Mouse (Mus musculus): ENCODE measurements at regions not wholly inside any gene's neighbourhood (a gene's known extent, or its start where the extent isn't known, plus 50 kb on each side); places are given as distances from the start of the nearest gene placed in this dataset.
"Not testable (repeated sequence)": the region's sequence is repeated elsewhere in the genome, so short reads cannot be mapped to it uniquely, and the experiment has no call there.

- no peak for ATAC-seq (ENCODE audit: low read depth)
- H3K9me3 ChIP-seq, result no peaks in the 10 kb centered on the region
- WGBS, result 80% methylated on average over 7 of the region's 7 CpGs
- no peaks in the 10 kb centered on the region for H3K4me1 ChIP-seq (replicated peaks)
- no peaks in the 10 kb centered on the region for H3K27me3 ChIP-seq
- H3K9ac ChIP-seq, result no peak overlapping the region
- no peak overlapping the region for H3K27ac ChIP-seq (replicated peaks)
- H3K4me3 ChIP-seq, result no peak overlapping the region
- H3K36me3 ChIP-seq, result no peaks in the 10 kb centered on the region
- H3K4me2 ChIP-seq, result no peak overlapping the region
These were observed 347.6 kb upstream of the Tbc1d2b start for GRCm38 (mm10) chr9:90618154-90618553.

GRCm38 (mm10) chr9:90597894-90598293 lies 327.3 kb upstream of the Tbc1d2b start:
- Histone ChIP-seq H3K36me3 (no peaks in the 10 kb centered on the region), H3K9ac (no peak overlapping the region), H3K4me3 (no peak overlapping the region), H3K27me3 (no peaks in the 10 kb centered on the region), H3K4me2 (no peak overlapping the region), H3K27ac (replicated peaks) (no peak overlapping the region), H3K4me1 (replicated peaks) (no peaks in the 10 kb centered on the region), H3K9me3 (no peaks in the 10 kb centered on the region)
- ATAC-seq (ENCODE audit: low read depth), result no peak
- 69% methylated on average over 4 of the region's 4 CpGs for WGBS

GRCm38 (mm10) chr9:90556742-90557141 lies 286.1 kb upstream of the Tbc1d2b start:
- H3K4me1 ChIP-seq (replicated peaks), result 0 out of 2 replicates have a peak, but pooled peaks cover 7% of the 10 kb centered on the region
- ATAC-seq (ENCODE audit: low read depth), result no peak
- H3K27ac ChIP-seq (replicated peaks), result no peak overlapping the region
- H3K36me3 ChIP-seq, result no peaks in the 10 kb centered on the region
- WGBS, result 45% methylated on average over 1 of the region's 1 CpGs
- no peak overlapping the region for H3K4me3 ChIP-seq
- no peak overlapping the region for H3K4me2 ChIP-seq
- H3K9ac ChIP-seq, result no peak overlapping the region
- H3K27me3 ChIP-seq, result no peaks in the 10 kb centered on the region
- H3K9me3 ChIP-seq, result 0 out of 2 replicates have a peak, but pooled peaks cover 6% of the 10 kb centered on the region

- H3K9me3 ChIP-seq, result 0 out of 2 replicates have a peak, but pooled peaks cover 6% of the 10 kb centered on the region
- H3K4me1 ChIP-seq (replicated peaks), result 0 out of 2 replicates have a peak, but pooled peaks cover 7% of the 10 kb centered on the region
- WGBS, result 39% methylated on average over 3 of the region's 3 CpGs
- no peak overlapping the region for H3K27ac ChIP-seq (replicated peaks)
- H3K4me3 ChIP-seq, result no peak overlapping the region
- H3K36me3 ChIP-seq, result no peaks in the 10 kb centered on the region
- no peak for ATAC-seq (ENCODE audit: low read depth)
- H3K4me2 ChIP-seq, result no peak overlapping the region
- no peak overlapping the region for H3K9ac ChIP-seq
- H3K27me3 ChIP-seq, result no peaks in the 10 kb centered on the region
These were observed 285.6 kb upstream of the Tbc1d2b start for GRCm38 (mm10) chr9:90556216-90556615.

GRCm38 (mm10) chr9:90547931-90548330 lies 277.3 kb upstream of the Tbc1d2b start:
- WGBS, result 94% methylated on average over 1 of the region's 1 CpGs
- Histone ChIP-seq H3K4me3 (no peak overlapping the region), H3K9me3 (no peaks in the 10 kb centered on the region), H3K27ac (replicated peaks) (no peak overlapping the region), H3K9ac (no peak overlapping the region), H3K36me3 (no peaks in the 10 kb centered on the region), H3K27me3 (no peaks in the 10 kb centered on the region), H3K4me1 (replicated peaks) (no peaks in the 10 kb centered on the region), H3K4me2 (no peak overlapping the region)
- ATAC-seq (ENCODE audit: low read depth), result no peak

- Histone ChIP-seq H3K4me1 (replicated peaks) (no peaks in the 10 kb centered on the region), H3K9ac (no peak overlapping the region), H3K27me3 (no peaks in the 10 kb centered on the region), H3K4me2 (no peak overlapping the region), H3K36me3 (no peaks in the 10 kb centered on the region), H3K9me3 (no peaks in the 10 kb centered on the region), H3K4me3 (no peak overlapping the region), H3K27ac (replicated peaks) (no peak overlapping the region)
- no peak for ATAC-seq (ENCODE audit: low read depth)
These were observed 276.1 kb upstream of the Tbc1d2b start for GRCm38 (mm10) chr9:90546720-90547119.

- not testable (repeated sequence) for H3K4me2 ChIP-seq; H3K9me3 ChIP-seq; ATAC-seq (ENCODE audit: low read depth); H3K27me3 ChIP-seq; H3K36me3 ChIP-seq; H3K4me3 ChIP-seq; H3K4me1 ChIP-seq (replicated peaks); H3K9ac ChIP-seq; H3K27ac ChIP-seq (replicated peaks)
- WGBS, result 74% methylated on average over 8 of the region's 8 CpGs
These were observed 267.1 kb upstream of the Tbc1d2b start for GRCm38 (mm10) chr9:90537683-90538082.

- Histone ChIP-seq H3K4me2 (no peak overlapping the region), H3K4me1 (replicated peaks) (no peaks in the 10 kb centered on the region), H3K27me3 (no peaks in the 10 kb centered on the region), H3K36me3 (no peaks in the 10 kb centered on the region), H3K9ac (no peak overlapping the region), H3K9me3 (no peaks in the 10 kb centered on the region), H3K27ac (replicated peaks) (no peak overlapping the region), H3K4me3 (no peak overlapping the region)
- ATAC-seq (ENCODE audit: low read depth), result no peak
These were observed 262.8 kb upstream of the Tbc1d2b start for GRCm38 (mm10) chr9:90533372-90533771.

GRCm38 (mm10) chr9:90521186-90521585 lies 250.6 kb upstream of the Tbc1d2b start:
- WGBS, result 51% methylated on average over 3 of the region's 3 CpGs

GRCm38 (mm10) chr9:90494888-90495287 lies 224.3 kb upstream of the Tbc1d2b start:
- ATAC-seq (ENCODE audit: low read depth), result no peak
- Histone ChIP-seq H3K4me1 (replicated peaks) (no peaks in the 10 kb centered on the region), H3K27me3 (no peaks in the 10 kb centered on the region), H3K27ac (replicated peaks) (no peak overlapping the region), H3K4me2 (no peak overlapping the region), H3K9ac (no peak overlapping the region), H3K9me3 (no peaks in the 10 kb centered on the region), H3K4me3 (no peak overlapping the region), H3K36me3 (no peaks in the 10 kb centered on the region)
- 61% methylated on average over 1 of the region's 1 CpGs for WGBS

More at GRCm38 (mm10) chr9:90521186-90521585, 250.6 kb upstream of the Tbc1d2b start:
- H3K4me2 ChIP-seq, result no peak overlapping the region
- no peak overlapping the region for H3K4me3 ChIP-seq
- H3K36me3 ChIP-seq, result no peaks in the 10 kb centered on the region
- no peaks in the 10 kb centered on the region for H3K27me3 ChIP-seq
- no peaks in the 10 kb centered on the region for H3K9me3 ChIP-seq
- H3K9ac ChIP-seq, result no peak overlapping the region
- peak; percentile 50; the same call in 1 of the 2 replicates for ATAC-seq (ENCODE audit: low read depth)
- 0 out of 2 replicates have a peak, but pooled peaks cover 3% of the 10 kb centered on the region for H3K4me1 ChIP-seq (replicated peaks)
- no peak overlapping the region for H3K27ac ChIP-seq (replicated peaks)

- Histone ChIP-seq H3K4me3 (no peak overlapping the region), H3K36me3 (no peaks in the 10 kb centered on the region), H3K9ac (no peak overlapping the region), H3K4me1 (replicated peaks) (no peaks in the 10 kb centered on the region), H3K4me2 (no peak overlapping the region), H3K27ac (replicated peaks) (no peak overlapping the region), H3K9me3 (no peaks in the 10 kb centered on the region), H3K27me3 (no peaks in the 10 kb centered on the region)
- peak; percentile 71; the same call in 1 of the 2 replicates for ATAC-seq (ENCODE audit: low read depth)
- 58% methylated on average over 7 of the region's 7 CpGs for WGBS
These were observed 220.1 kb upstream of the Tbc1d2b start for GRCm38 (mm10) chr9:90490561-90491152.

- no peak for ATAC-seq (ENCODE audit: low read depth)
- Histone ChIP-seq H3K4me2 (no peak overlapping the region), H3K27ac (replicated peaks) (no peak overlapping the region), H3K36me3 (no peaks in the 10 kb centered on the region), H3K27me3 (no peaks in the 10 kb centered on the region), H3K4me1 (replicated peaks) (no peaks in the 10 kb centered on the region), H3K4me3 (no peak overlapping the region), H3K9me3 (no peaks in the 10 kb centered on the region; the same call in 1 of the 2 replicates), H3K9ac (no peak overlapping the region)
- 100% methylated on average over 2 of the region's 2 CpGs for WGBS
These were observed 180.0 kb upstream of the Tbc1d2b start for GRCm38 (mm10) chr9:90450579-90450978.

- Histone ChIP-seq H3K27me3 (no peaks in the 10 kb centered on the region), H3K9me3 (no peaks in the 10 kb centered on the region; the same call in 1 of the 2 replicates), H3K27ac (replicated peaks) (no peak overlapping the region), H3K36me3 (no peaks in the 10 kb centered on the region), H3K9ac (no peak overlapping the region), H3K4me2 (no peak overlapping the region), H3K4me3 (no peak overlapping the region), H3K4me1 (replicated peaks) (no peaks in the 10 kb centered on the region)
- WGBS, result 19% methylated on average over 4 of the region's 4 CpGs
- ATAC-seq (ENCODE audit: low read depth), result no peak
These were observed 176.4 kb upstream of the Tbc1d2b start for GRCm38 (mm10) chr9:90446957-90447356.
